Mouse (Mus musculus): Measurements from ENCODE around the gene Sat2. TPM values are rescaled to one million over a fixed set of nuclear protein-coding genes. Genes with fewer than 3 reads are reported as not detected.

Sat2 gene
- polyA plus RNA-seq, 1 experiment from 2014 or later, result 18.1 TPM

- Histone ChIP-seq H3K27me3 (replicated peaks; ENCODE audit: control insufficient read depth, insufficient read depth, low read length) (no peaks in the 10 kb centered on the region), H3K4me1 (replicated peaks; ENCODE audit: control insufficient read depth, insufficient read depth, low read length) (peaks cover 11% of the 10 kb centered on the region), H3K9me3 (ENCODE audit: control insufficient read depth, low read length) (no peaks in the 10 kb centered on the region), H3K4me2 (ENCODE audit: low read length) (no peak overlapping the region), H3K4me3 (ENCODE audit: low read depth, low read length) (no peak overlapping the region), H3K9ac (ENCODE audit: low read length) (no peak overlapping the region), H3K36me3 (ENCODE audit: control insufficient read depth, insufficient read depth, low read length) (peaks cover 69% of the 10 kb centered on the region), H3K27ac (ENCODE audit: low read depth) (no peak overlapping the region)
- 76% methylated on average over 10 of the region's 10 CpGs for WGBS
- DNase-seq (ENCODE audit: low spot score) (peak; percentile 79), ATAC-seq (replicated peaks; ENCODE audit: low FRiP score, low TSS enrichment, low read depth) (no peak)
Observed at GRCm38 (mm10) chr11:69656617-69657461, 35.0 kb downstream of the Sat2 start.

- WGBS, result 81% methylated on average over 15 of the region's 15 CpGs
- Histone ChIP-seq H3K4me1 (replicated peaks; ENCODE audit: control insufficient read depth, insufficient read depth, low read length) (peaks cover 11% of the 10 kb centered on the region), H3K36me3 (ENCODE audit: control insufficient read depth, insufficient read depth, low read length) (peaks cover 63% of the 10 kb centered on the region), H3K27ac (ENCODE audit: low read depth) (no peak overlapping the region), H3K9ac (ENCODE audit: low read length) (no peak overlapping the region), H3K4me2 (ENCODE audit: low read length) (no peak overlapping the region), H3K27me3 (replicated peaks; ENCODE audit: control insufficient read depth, insufficient read depth, low read length) (no peaks in the 10 kb centered on the region), H3K4me3 (ENCODE audit: low read depth, low read length) (no peak overlapping the region), H3K9me3 (ENCODE audit: control insufficient read depth, low read length) (no peaks in the 10 kb centered on the region)
- no peak for ATAC-seq (replicated peaks; ENCODE audit: low FRiP score, low TSS enrichment, low read depth)
- peak; percentile 61 for DNase-seq (ENCODE audit: low spot score)
Observed at GRCm38 (mm10) chr11:69657462-69657881, 35.6 kb downstream of the Sat2 start.

- no peaks in the 10 kb centered on the region for H3K27me3 ChIP-seq (replicated peaks; ENCODE audit: control insufficient read depth, insufficient read depth, low read length)
- WGBS, result 80% methylated on average over 3 of the region's 3 CpGs
Observed at GRCm38 (mm10) chr11:69661221-69661881, 39.5 kb downstream of the Sat2 start.

GRCm38 (mm10) chr11:69662213-69662966 is 40.6 kb downstream of the Sat2 start, which contains the start of gene Mpdu1:
TSS of gene Mpdu1 (minus strand) at chr11:69662642.
- under 1% methylated on average over 48 of the region's 48 CpGs for WGBS
- peaks cover 12% of the 10 kb centered on the region for H3K4me1 ChIP-seq (replicated peaks; ENCODE audit: control insufficient read depth, insufficient read depth, low read length)
- H3K9me3 ChIP-seq (ENCODE audit: control insufficient read depth, low read length), result no peaks in the 10 kb centered on the region
- H3K27ac ChIP-seq (ENCODE audit: low read depth), result peak within 1 kb of the TSS; percentile 97
- no peaks in the 10 kb centered on the region for H3K27me3 ChIP-seq (replicated peaks; ENCODE audit: control insufficient read depth, insufficient read depth, low read length)
- DNase-seq (ENCODE audit: low spot score), result peak; percentile 98
- ATAC-seq (replicated peaks; ENCODE audit: low FRiP score, low TSS enrichment, low read depth), result peak; percentile 90
- H3K4me2 ChIP-seq (ENCODE audit: low read length), result peak within 1 kb of the TSS; percentile 59
- H3K4me3 ChIP-seq (ENCODE audit: low read depth, low read length), result peak within 1 kb of the TSS; percentile 65
- H3K9ac ChIP-seq (ENCODE audit: low read length), result peak within 1 kb of the TSS; percentile 54
- peaks cover 67% of the 10 kb centered on the region for H3K36me3 ChIP-seq (ENCODE audit: control insufficient read depth, insufficient read depth, low read length)

More at GRCm38 (mm10) chr11:69661221-69661881, 39.5 kb downstream of the Sat2 start:
- H3K4me1 ChIP-seq (replicated peaks; ENCODE audit: control insufficient read depth, insufficient read depth, low read length), result peaks cover 12% of the 10 kb centered on the region
- ATAC-seq (replicated peaks; ENCODE audit: low FRiP score, low TSS enrichment, low read depth), result no peak
- peak overlapping the region; percentile 65 for H3K4me3 ChIP-seq (ENCODE audit: low read depth, low read length)
- peak overlapping the region; percentile 54 for H3K9ac ChIP-seq (ENCODE audit: low read length)
- H3K36me3 ChIP-seq (ENCODE audit: control insufficient read depth, insufficient read depth, low read length), result peaks cover 68% of the 10 kb centered on the region
- no peak for DNase-seq (ENCODE audit: low spot score)
- no peaks in the 10 kb centered on the region for H3K9me3 ChIP-seq (ENCODE audit: control insufficient read depth, low read length)
- peak overlapping the region; percentile 59 for H3K4me2 ChIP-seq (ENCODE audit: low read length)
- peak overlapping the region; percentile 97 for H3K27ac ChIP-seq (ENCODE audit: low read depth)

- peak overlapping the region; percentile 97 for H3K27ac ChIP-seq (ENCODE audit: low read depth)
Observed at GRCm38 (mm10) chr11:69662967-69663671, 41.3 kb downstream of the Sat2 start.

GRCm38 (mm10) chr11:69663795-69664194 is 42.0 kb downstream of the Sat2 start:
- 84% methylated on average over 6 of the region's 6 CpGs for whole genome bisulfite sequencing
- H3K4me1 ChIP-seq (replicated peaks; ENCODE audit: control insufficient read depth, insufficient read depth, low read length), result peaks cover 12% of the 10 kb centered on the region
- H3K27ac ChIP-seq (ENCODE audit: low read depth), result no peak overlapping the region; the same call in 1 of the 2 replicates
- H3K4me3 ChIP-seq (ENCODE audit: low read depth, low read length), result no peak overlapping the region
- no peak overlapping the region for H3K9ac ChIP-seq (ENCODE audit: low read length)
- DNase-seq (ENCODE audit: low spot score) (no peak), ATAC-seq (replicated peaks; ENCODE audit: low FRiP score, low TSS enrichment, low read depth) (no peak)
- no peaks in the 10 kb centered on the region for H3K27me3 ChIP-seq (replicated peaks; ENCODE audit: control insufficient read depth, insufficient read depth, low read length)
- H3K36me3 ChIP-seq (ENCODE audit: control insufficient read depth, insufficient read depth, low read length), result peaks cover 67% of the 10 kb centered on the region
- no peak overlapping the region for H3K4me2 ChIP-seq (ENCODE audit: low read length)
- no peaks in the 10 kb centered on the region for H3K9me3 ChIP-seq (ENCODE audit: control insufficient read depth, low read length)

More at GRCm38 (mm10) chr11:69662967-69663671, 41.3 kb downstream of the Sat2 start:
- 68% methylated on average over 13 of the region's 13 CpGs for WGBS
- peak; percentile 1; the same call in 1 of the 2 replicates for ATAC-seq (replicated peaks; ENCODE audit: low FRiP score, low TSS enrichment, low read depth)
- Histone ChIP-seq H3K9me3 (ENCODE audit: control insufficient read depth, low read length) (no peaks in the 10 kb centered on the region), H3K4me3 (ENCODE audit: low read depth, low read length) (peak overlapping the region; percentile 65), H3K4me1 (replicated peaks; ENCODE audit: control insufficient read depth, insufficient read depth, low read length) (peaks cover 12% of the 10 kb centered on the region), H3K36me3 (ENCODE audit: control insufficient read depth, insufficient read depth, low read length) (peaks cover 67% of the 10 kb centered on the region), H3K9ac (ENCODE audit: low read length) (peak overlapping the region; percentile 54), H3K27me3 (replicated peaks; ENCODE audit: control insufficient read depth, insufficient read depth, low read length) (no peaks in the 10 kb centered on the region), H3K4me2 (ENCODE audit: low read length) (peak overlapping the region; percentile 59)
- DNase-seq (ENCODE audit: low spot score), result no peak

GRCm38 (mm10) chr11:69664841-69665240 is 43.0 kb downstream of the Sat2 start:
- Histone ChIP-seq H3K36me3 (ENCODE audit: control insufficient read depth, insufficient read depth, low read length) (peaks cover 67% of the 10 kb centered on the region), H3K27me3 (replicated peaks; ENCODE audit: control insufficient read depth, insufficient read depth, low read length) (no peaks in the 10 kb centered on the region), H3K4me3 (ENCODE audit: low read depth, low read length) (no peak overlapping the region), H3K4me1 (replicated peaks; ENCODE audit: control insufficient read depth, insufficient read depth, low read length) (peaks cover 13% of the 10 kb centered on the region), H3K9ac (ENCODE audit: low read length) (no peak overlapping the region), H3K9me3 (ENCODE audit: control insufficient read depth, low read length) (no peaks in the 10 kb centered on the region), H3K4me2 (ENCODE audit: low read length) (no peak overlapping the region), H3K27ac (ENCODE audit: low read depth) (no peak overlapping the region)
- ATAC-seq (replicated peaks; ENCODE audit: low FRiP score, low TSS enrichment, low read depth) (no peak), DNase-seq (ENCODE audit: low spot score) (no peak)
- WGBS, result 94% methylated on average over 7 of the region's 7 CpGs
